Mouse (Mus musculus): ENCODE measurements around the gene Knop1. TPM values are rescaled to one million over a fixed set of nuclear protein-coding genes. Genes with fewer than 3 reads are reported as not detected.

Knop1 gene
- polyA plus RNA-seq, 1 experiment: 24.1 TPM

DNA sequence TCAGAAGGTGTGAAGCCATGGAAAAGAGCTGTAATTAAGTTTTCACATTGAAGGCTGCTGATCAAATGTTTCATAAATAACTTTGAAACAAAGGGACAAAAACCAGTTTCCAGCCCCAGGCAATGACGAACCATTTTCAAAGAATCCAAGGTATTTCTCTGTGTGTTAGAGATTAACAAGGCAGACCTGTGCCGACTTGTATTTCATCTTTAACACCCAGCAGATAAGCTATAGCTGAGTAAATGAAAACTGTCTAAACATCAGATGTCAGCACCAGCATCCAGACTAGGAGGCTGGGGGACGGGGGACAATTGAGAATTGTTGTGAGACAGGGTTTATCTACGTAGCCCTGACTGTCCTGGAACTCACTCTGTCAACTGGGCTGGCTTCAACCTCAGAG lies 27.9 kb upstream of the Knop1 start:
- Histone ChIP-seq H3K4me3 (ENCODE audit: insufficient read depth, poor library complexity, severe bottlenecking) (no peak overlapping the region), H3ac (ENCODE audit: control insufficient read depth, insufficient read length, low read depth) (no peak overlapping the region), H3K36me3 (ENCODE audit: control insufficient read depth, insufficient read depth) (no peaks in the 10 kb centered on the region), H3K79me3 (ENCODE audit: low read depth) (no peaks in the 10 kb centered on the region), H3K79me2 (ENCODE audit: control insufficient read depth, insufficient read depth) (no peaks in the 10 kb centered on the region), H3K27me3 (ENCODE audit: control insufficient read depth, insufficient read depth, insufficient read length) (no peaks in the 10 kb centered on the region)
- TF ChIP-seq USF1 (IDR thresholded peaks at IDR 0.05; ENCODE audit: low read depth) (no peak), MAX (IDR thresholded peaks at IDR 0.05) (no peak)

DNA sequence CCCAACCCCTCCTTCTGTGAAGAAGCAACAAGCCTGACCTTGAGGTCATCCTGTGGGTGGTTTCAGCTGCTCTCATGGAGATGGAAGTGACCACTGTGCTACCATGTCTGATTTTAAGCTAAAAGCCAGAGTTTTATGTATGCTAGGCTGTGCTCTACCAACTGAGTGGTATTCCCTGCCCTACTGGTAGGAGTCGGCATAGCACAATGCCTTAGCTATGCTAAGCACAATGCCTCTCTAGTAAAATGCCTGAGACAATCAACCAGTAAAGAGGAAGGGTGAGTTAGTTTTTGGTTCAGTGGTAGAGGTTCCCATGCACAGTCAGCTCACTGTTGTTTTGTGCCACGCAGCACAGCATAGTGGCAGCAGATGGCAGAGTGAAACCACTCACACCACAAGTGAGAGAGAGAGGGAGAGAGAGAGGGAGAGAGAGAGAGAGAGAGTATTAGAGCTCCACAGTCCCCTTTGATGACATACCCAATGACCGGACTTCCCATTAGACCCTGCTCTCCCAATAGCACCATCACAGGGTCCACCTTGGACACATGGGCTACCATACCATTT lies 23.5 kb upstream of the Knop1 start:
- Histone ChIP-seq H3K27me3 (ENCODE audit: control insufficient read depth, insufficient read depth, insufficient read length) (no peaks in the 10 kb centered on the region), H3K79me3 (ENCODE audit: low read depth) (no peaks in the 10 kb centered on the region), H3ac (ENCODE audit: control insufficient read depth, insufficient read length, low read depth) (no peak overlapping the region), H3K36me3 (ENCODE audit: control insufficient read depth, insufficient read depth) (no peaks in the 10 kb centered on the region), H3K4me3 (ENCODE audit: insufficient read depth, poor library complexity, severe bottlenecking) (no peak overlapping the region), H3K79me2 (ENCODE audit: control insufficient read depth, insufficient read depth) (no peaks in the 10 kb centered on the region)
- no peak for TF ChIP-seq FOSL1 (IDR thresholded peaks at IDR 0.05; ENCODE audit: insufficient read depth, low read length, poor library complexity, severe bottlenecking)
- TF ChIP-seq MYOG (IDR thresholded peaks at IDR 0.05; ENCODE audit: control insufficient read depth, extremely low read depth, insufficient read length): no peak
- no peak for TF ChIP-seq CEBPB (IDR thresholded peaks at IDR 0.05; ENCODE audit: low read depth)
- TF ChIP-seq USF1 (IDR thresholded peaks at IDR 0.05; ENCODE audit: low read depth): no peak
- no peak for TF ChIP-seq CTCF (IDR thresholded peaks at IDR 0.05; ENCODE audit: control insufficient read depth, insufficient read depth, insufficient read length)

GRCm38 (mm10) chr7:118865362-118865761 lies 9.3 kb upstream of the Knop1 start:
- no peaks in the 10 kb centered on the region for H3K36me3 ChIP-seq (ENCODE audit: control insufficient read depth, insufficient read depth)
- TF ChIP-seq MYOG (IDR thresholded peaks at IDR 0.05; ENCODE audit: control insufficient read depth, extremely low read depth, insufficient read length) (no peak), MYOD1 (IDR thresholded peaks at IDR 0.05; ENCODE audit: control insufficient read depth, insufficient read length, low read depth) (no peak), MAX (IDR thresholded peaks at IDR 0.05) (no peak), CEBPB (IDR thresholded peaks at IDR 0.05; ENCODE audit: low read depth) (no peak), FOSL1 (IDR thresholded peaks at IDR 0.05; ENCODE audit: insufficient read depth, low read length, poor library complexity, severe bottlenecking) (no peak), USF1 (IDR thresholded peaks at IDR 0.05; ENCODE audit: low read depth) (no peak), CTCF (IDR thresholded peaks at IDR 0.05; ENCODE audit: control insufficient read depth, insufficient read depth, insufficient read length) (no peak)

DNA sequence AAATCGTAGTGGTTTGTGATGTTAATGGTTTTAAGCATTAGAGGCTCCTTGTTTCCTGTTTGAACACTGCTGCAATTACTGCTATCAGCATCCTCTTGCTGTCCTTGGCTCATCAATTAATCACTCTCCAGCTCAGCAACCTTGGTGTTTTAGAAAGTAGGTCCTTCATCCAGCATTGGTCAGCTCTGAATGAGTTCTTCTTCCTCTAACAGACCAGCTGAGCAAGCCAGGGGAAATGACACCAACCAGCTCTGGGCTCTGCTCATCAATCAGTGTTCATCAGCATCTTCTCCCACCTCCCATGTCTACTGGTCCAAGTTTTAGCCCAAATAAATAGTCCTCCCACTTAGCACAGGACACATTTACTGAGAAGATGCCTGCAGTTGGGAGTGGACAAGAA lies 2.6 kb upstream of the Knop1 start:
- Histone ChIP-seq H3K79me3 (ENCODE audit: low read depth) (peaks cover 16% of the 10 kb centered on the region), H3K79me2 (ENCODE audit: control insufficient read depth, insufficient read depth) (peaks cover 29% of the 10 kb centered on the region), H3ac (ENCODE audit: control insufficient read depth, insufficient read length, low read depth) (no peak overlapping the region), H3K27me3 (ENCODE audit: control insufficient read depth, insufficient read depth, insufficient read length) (no peaks in the 10 kb centered on the region), H3K4me3 (ENCODE audit: insufficient read depth, poor library complexity, severe bottlenecking) (no peak overlapping the region), H3K36me3 (ENCODE audit: control insufficient read depth, insufficient read depth) (peaks cover 6% of the 10 kb centered on the region)
- TF ChIP-seq USF1 (IDR thresholded peaks at IDR 0.05; ENCODE audit: low read depth): no peak
- TF ChIP-seq MYOG (IDR thresholded peaks at IDR 0.05; ENCODE audit: control insufficient read depth, extremely low read depth, insufficient read length): no peak
- no peak for TF ChIP-seq MYOD1 (IDR thresholded peaks at IDR 0.05; ENCODE audit: control insufficient read depth, insufficient read length, low read depth)
- TF ChIP-seq CEBPB (IDR thresholded peaks at IDR 0.05; ENCODE audit: low read depth): no peak

More at GRCm38 (mm10) chr7:118865362-118865761, 9.3 kb upstream of the Knop1 start:
- Histone ChIP-seq H3K79me2 (ENCODE audit: control insufficient read depth, insufficient read depth) (no peaks in the 10 kb centered on the region), H3K4me3 (ENCODE audit: insufficient read depth, poor library complexity, severe bottlenecking) (no peak overlapping the region), H3ac (ENCODE audit: control insufficient read depth, insufficient read length, low read depth) (no peak overlapping the region), H3K79me3 (ENCODE audit: low read depth) (no peaks in the 10 kb centered on the region), H3K27me3 (ENCODE audit: control insufficient read depth, insufficient read depth, insufficient read length) (no peaks in the 10 kb centered on the region)

GRCm38 (mm10) chr7:118855171-118855876 lies 730 bp downstream of the Knop1 start, which contains the start of gene Iqck:
Gene Iqck (plus strand): TSS chr7:118855752.
- Histone ChIP-seq H3K27me3 (ENCODE audit: control insufficient read depth, insufficient read depth, insufficient read length) (no peaks in the 10 kb centered on the region), H3K79me2 (ENCODE audit: control insufficient read depth, insufficient read depth) (peaks cover 62% of the 10 kb centered on the region), H3K79me3 (ENCODE audit: low read depth) (peaks cover 28% of the 10 kb centered on the region), H3K4me3 (ENCODE audit: insufficient read depth, poor library complexity, severe bottlenecking) (peak within 1 kb of the TSS; percentile 85), H3K36me3 (ENCODE audit: control insufficient read depth, insufficient read depth) (peaks cover 32% of the 10 kb centered on the region), H3ac (ENCODE audit: control insufficient read depth, insufficient read length, low read depth) (peak within 1 kb of the TSS; percentile 46)
- no peak for TF ChIP-seq CTCF (IDR thresholded peaks at IDR 0.05; ENCODE audit: control insufficient read depth, insufficient read depth, insufficient read length)
- TF ChIP-seq MAX (IDR thresholded peaks at IDR 0.05): peak; percentile 42

DNA sequence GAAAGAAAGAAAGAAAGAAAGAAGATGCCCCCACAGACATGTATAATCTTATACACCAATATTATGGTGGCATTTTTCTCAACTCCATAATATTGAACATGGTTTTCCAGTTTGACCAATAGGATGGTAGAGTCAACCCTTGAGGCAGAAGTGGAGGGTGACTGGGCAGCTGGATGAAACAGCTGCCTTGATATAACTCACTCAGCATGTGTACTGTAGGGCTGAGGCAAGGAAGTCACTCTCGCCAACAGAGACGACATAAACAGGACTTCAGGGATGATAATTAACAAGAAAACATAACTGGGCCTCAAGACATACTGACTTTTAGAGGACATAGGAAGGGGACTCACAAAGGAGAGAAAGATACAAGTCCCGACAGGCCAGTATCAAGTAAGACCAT lies 1.4 kb downstream of the Knop1 start:
- H3K79me2 ChIP-seq (ENCODE audit: control insufficient read depth, insufficient read depth): peaks cover 68% of the 10 kb centered on the region
- H3K79me3 ChIP-seq (ENCODE audit: low read depth): peaks cover 28% of the 10 kb centered on the region
- no peaks in the 10 kb centered on the region for H3K27me3 ChIP-seq (ENCODE audit: control insufficient read depth, insufficient read depth, insufficient read length)

More for the DNA sequence above, 1.4 kb downstream of the Knop1 start:
- Histone ChIP-seq H3K36me3 (ENCODE audit: control insufficient read depth, insufficient read depth) (peaks cover 32% of the 10 kb centered on the region), H3ac (ENCODE audit: control insufficient read depth, insufficient read length, low read depth) (peak overlapping the region; percentile 46), H3K4me3 (ENCODE audit: insufficient read depth, poor library complexity, severe bottlenecking) (peak overlapping the region; percentile 85)
- TF ChIP-seq FOSL1 (IDR thresholded peaks at IDR 0.05; ENCODE audit: insufficient read depth, low read length, poor library complexity, severe bottlenecking): no peak
- TF ChIP-seq USF1 (IDR thresholded peaks at IDR 0.05; ENCODE audit: low read depth): no peak
- TF ChIP-seq MAX (IDR thresholded peaks at IDR 0.05): no peak
- TF ChIP-seq MYOD1 (IDR thresholded peaks at IDR 0.05; ENCODE audit: control insufficient read depth, insufficient read length, low read depth): no peak
- no peak for TF ChIP-seq CEBPB (IDR thresholded peaks at IDR 0.05; ENCODE audit: low read depth)
- no peak for TF ChIP-seq CTCF (IDR thresholded peaks at IDR 0.05; ENCODE audit: control insufficient read depth, insufficient read depth, insufficient read length)

Measured in C2C12 (cell line).